Mouse (Mus musculus) liver, embryonic 16.5 days (tissue): ENCODE results near the gene Gm11037. TPM values are rescaled to one million over a fixed set of nuclear protein-coding genes. Genes with fewer than 3 reads are reported as not detected.
"Not testable (repeated sequence)": the region's sequence is repeated elsewhere in the genome, so short reads cannot be mapped to it uniquely, and the experiment has no call there.

Experiments
- ATAC-seq: fragments of 200-750 bp; cut with Nextera tagmentation; 2 replicates; pipeline ENCODE4 v1.8.0; 2017; ENCODE audit warnings: low read depth, mild to moderate bottlenecking, moderate number of reproducible peaks, moderate library complexity
- H3K27ac ChIP-seq: fragments of 300-500 bp; sonication (generic); 2 replicates; pipeline ENCODE4 v1.5.1; 2014; ENCODE audit warnings: mild to moderate bottlenecking, low read length
- H3K27me3 ChIP-seq: fragments of 300-500 bp; sonication (generic); 2 replicates; pipeline ENCODE4 v1.6.1; 2014; ENCODE audit warnings: low read depth, low read length, mixed read lengths; ENCODE audit not compliant: control insufficient read depth, insufficient read depth
- H3K36me3 ChIP-seq: fragments of 300-500 bp; sonication (generic); 2 replicates; pipeline ENCODE4 v1.6.1; 2014; ENCODE audit warnings: mild to moderate bottlenecking; ENCODE audit not compliant: control insufficient read depth, insufficient read depth
- H3K4me1 ChIP-seq: fragments of 300-500 bp; sonication (generic); 2 replicates; pipeline ENCODE4 v1.6.1; 2014; ENCODE audit warnings: low read depth, low read length, mixed read lengths; ENCODE audit not compliant: control insufficient read depth
- H3K4me2 ChIP-seq: fragments of 300-500 bp; sonication (generic); 2 replicates; pipeline ENCODE4 v1.6.1; 2014; ENCODE audit warnings: low read depth, low read length, mixed read lengths
- H3K4me3 ChIP-seq: fragments of 300-500 bp; sonication (generic); 2 replicates; pipeline ENCODE4 v1.5.1; 2014; ENCODE audit warnings: low read depth, mild to moderate bottlenecking, low read length
- H3K9ac ChIP-seq: fragments of 300-500 bp; sonication (generic); 2 replicates; pipeline ENCODE4 v1.6.1; 2014; ENCODE audit warnings: low read depth, low read length
- H3K9me3 ChIP-seq: fragments of 300-500 bp; sonication (generic); replicated peaks from 2 replicates; pipeline ENCODE4 v1.6.1; 2016; ENCODE audit warnings: low read length; ENCODE audit not compliant: control insufficient read depth
- WGBS: fragments of 180-500 bp; shearing (Covaris S2); extraction: QIAGEN DNeasy Blood & Tissue Kit; methylation state at CpG from one replicate; pipeline ENCODE4 v1.1.7; 2014; ENCODE audit not compliant: insufficient replicate concordance; 5-methylcytosine and 5-hydroxymethylcytosine counted together
- polyA plus RNA-seq: library from polyadenylated mRNA; unstranded; fragments of >200 nt; fragmentation: Nextera tagmentation; extraction: Ambion mirVana; gene quantifications from 2 replicates; pipeline ENCODE4 v1.2.1, GENCODE M21; 2015

Gm11037 gene
- polyA plus RNA-seq, 1 experiment from 2014 or later, result not detected

DNA sequence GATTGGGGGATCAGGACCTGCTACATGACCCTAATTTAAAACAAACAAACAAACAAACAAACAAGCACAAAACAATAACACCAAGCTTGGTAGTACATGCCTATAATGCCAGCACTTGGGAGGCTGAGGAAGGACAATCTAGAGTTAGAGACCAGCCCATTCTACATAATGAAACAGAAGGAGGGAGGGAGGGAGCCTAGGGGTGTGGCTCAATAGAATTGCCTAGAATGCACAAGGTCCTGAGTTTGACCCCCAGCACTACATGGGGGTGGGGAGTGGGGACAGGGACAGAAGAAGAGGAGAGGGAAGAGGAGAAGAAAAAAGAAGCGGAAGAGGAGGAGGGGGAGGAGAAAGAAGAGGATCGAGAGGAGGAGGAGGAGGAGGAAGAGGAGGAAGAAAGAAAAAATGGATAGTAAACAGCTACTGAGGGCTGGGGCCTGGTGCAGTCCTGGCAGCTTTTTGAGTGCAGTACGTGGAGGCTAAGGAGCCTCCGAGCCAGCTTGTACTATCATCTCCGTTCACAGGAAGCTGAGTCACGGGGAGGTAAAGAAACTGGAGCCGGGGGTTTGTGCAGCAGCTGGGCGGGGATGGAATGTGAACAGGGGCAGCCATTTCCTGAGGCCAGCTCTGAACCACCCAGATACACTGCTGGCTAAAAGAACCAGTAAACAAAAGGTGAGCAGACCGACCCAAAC lies 37.0 kb upstream of the Gm11037 start:
- Histone ChIP-seq H3K27me3 (no peaks in the 10 kb centered on the region), H3K4me1 (peaks cover 22% of the 10 kb centered on the region), H3K27ac (peak overlapping the region; percentile 92), H3K36me3 (no peaks in the 10 kb centered on the region), H3K9me3 (no peaks in the 10 kb centered on the region), H3K4me2 (peak overlapping the region; percentile 38), H3K9ac (peak overlapping the region; percentile 43), H3K4me3 (no peak overlapping the region)
- ATAC-seq, result peak; percentile 97
- WGBS, result 7% methylated on average over 9 of the region's 9 CpGs

DNA sequence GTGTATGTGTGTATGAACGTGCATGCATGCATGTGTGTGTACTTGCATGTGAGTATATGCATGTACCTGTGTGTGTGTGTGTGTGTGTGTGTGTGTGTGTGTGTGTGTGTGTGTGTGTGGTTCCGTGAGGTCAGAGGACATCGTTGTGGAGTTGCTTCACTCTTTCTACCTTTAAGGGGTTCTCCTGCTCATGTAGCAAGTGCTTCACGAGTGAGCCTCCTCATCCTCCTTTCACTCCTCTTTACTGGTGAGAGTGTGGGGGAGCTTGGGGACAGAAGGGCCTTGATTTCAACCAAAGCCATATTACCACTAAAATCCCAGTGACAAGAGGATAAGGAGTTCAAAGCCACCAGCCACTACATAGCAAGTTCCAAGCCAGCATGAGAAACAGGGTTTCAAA lies 36.2 kb upstream of the Gm11037 start:
- peaks cover 22% of the 10 kb centered on the region for H3K4me1 ChIP-seq
- H3K36me3 ChIP-seq, result no peaks in the 10 kb centered on the region
- H3K9ac ChIP-seq, result 0 out of 2 replicates have a peak overlapping the region, but pooled peaks have one; percentile 9
- no peak overlapping the region for H3K4me3 ChIP-seq
- ATAC-seq, result no peak
- no peaks in the 10 kb centered on the region for H3K27me3 ChIP-seq
- H3K27ac ChIP-seq, result peak overlapping the region; percentile 51
- H3K9me3 ChIP-seq, result no peaks in the 10 kb centered on the region
- H3K4me2 ChIP-seq, result no peak overlapping the region
- WGBS, result 61% methylated on average over 4 of the region's 4 CpGs

DNA sequence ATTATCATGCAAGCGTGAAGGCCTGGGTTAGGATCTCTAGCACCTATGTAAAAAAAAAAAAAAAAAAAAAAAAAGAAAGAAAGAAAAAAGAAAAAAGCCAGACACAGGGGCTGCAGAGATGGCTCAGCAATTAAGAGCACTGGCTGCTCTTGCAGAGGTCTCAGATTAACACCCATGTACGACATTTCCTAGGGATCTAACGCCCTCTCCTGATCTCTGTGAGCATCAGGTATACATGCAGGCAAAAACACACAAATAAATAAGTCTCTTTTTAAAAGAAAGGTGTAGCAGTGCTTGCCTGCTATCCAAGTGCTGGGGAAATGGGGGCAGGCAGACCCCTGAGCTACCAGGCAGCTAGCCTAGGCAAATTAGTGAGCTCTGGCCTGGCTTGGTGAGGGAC lies 31.8 kb upstream of the Gm11037 start:
- no peaks in the 10 kb centered on the region for H3K9me3 ChIP-seq
- H3K27me3 ChIP-seq, result no peaks in the 10 kb centered on the region
- H3K4me3 ChIP-seq, result no peak overlapping the region
- no peak overlapping the region for H3K4me2 ChIP-seq
- H3K27ac ChIP-seq, result no peak overlapping the region
- WGBS, result 39% methylated on average over 3 of the region's 3 CpGs
- no peak for ATAC-seq
- H3K36me3 ChIP-seq, result no peaks in the 10 kb centered on the region
- H3K4me1 ChIP-seq, result peaks cover 9% of the 10 kb centered on the region
- H3K9ac ChIP-seq, result no peak overlapping the region

DNA sequence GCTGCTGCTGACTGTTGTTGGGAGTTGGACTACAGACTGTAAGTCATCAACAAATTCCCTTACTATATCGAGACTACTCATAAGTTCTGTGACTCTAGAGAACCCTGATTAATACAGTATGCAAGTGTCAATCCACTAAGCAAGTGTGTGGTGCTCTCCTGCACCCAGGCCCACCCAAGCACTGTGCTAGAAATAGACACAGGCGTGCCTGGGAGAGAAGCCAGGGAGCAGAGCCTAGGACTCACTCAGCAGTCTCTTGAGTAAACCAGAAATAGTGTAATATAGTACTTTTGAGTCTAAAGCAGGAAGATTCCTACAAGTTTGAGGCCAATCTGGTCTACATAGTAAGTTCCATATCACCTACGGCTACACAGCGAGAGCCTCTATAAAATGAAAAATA lies 29.3 kb upstream of the Gm11037 start:
- H3K9ac ChIP-seq, result no peak overlapping the region
- no peaks in the 10 kb centered on the region for H3K36me3 ChIP-seq
- WGBS, result 66% methylated on average over 4 of the region's 4 CpGs
- H3K4me1 ChIP-seq, result no peaks in the 10 kb centered on the region
- no peak overlapping the region for H3K4me3 ChIP-seq
- H3K27me3 ChIP-seq, result no peaks in the 10 kb centered on the region; the same call in 1 of the 2 replicates
- no peak overlapping the region for H3K27ac ChIP-seq
- no peak for ATAC-seq
- no peaks in the 10 kb centered on the region for H3K9me3 ChIP-seq
- H3K4me2 ChIP-seq, result no peak overlapping the region

DNA sequence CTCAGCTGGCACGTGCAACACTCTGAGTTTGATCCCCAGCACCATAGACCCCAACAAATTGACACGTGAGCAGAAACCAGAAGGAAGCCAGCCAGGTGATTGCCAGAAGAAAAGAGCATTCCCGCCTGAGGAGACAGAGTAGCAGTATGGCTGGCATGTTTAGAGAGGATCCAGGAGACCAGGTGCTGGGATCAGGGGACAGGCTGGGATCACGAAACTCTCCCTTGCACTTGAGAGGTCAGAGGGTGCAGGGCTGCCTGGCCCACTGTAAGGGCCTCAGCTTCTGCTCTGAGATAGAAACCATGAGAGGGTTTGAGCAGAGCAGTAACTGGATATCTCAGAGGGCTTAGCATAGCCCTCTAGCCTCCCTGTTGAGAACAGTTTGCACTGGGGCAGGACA lies 28.2 kb upstream of the Gm11037 start:
- ATAC-seq, H3K27me3 ChIP-seq: not testable (repeated sequence)
- WGBS, result 47% methylated on average over 4 of the region's 4 CpGs

DNA sequence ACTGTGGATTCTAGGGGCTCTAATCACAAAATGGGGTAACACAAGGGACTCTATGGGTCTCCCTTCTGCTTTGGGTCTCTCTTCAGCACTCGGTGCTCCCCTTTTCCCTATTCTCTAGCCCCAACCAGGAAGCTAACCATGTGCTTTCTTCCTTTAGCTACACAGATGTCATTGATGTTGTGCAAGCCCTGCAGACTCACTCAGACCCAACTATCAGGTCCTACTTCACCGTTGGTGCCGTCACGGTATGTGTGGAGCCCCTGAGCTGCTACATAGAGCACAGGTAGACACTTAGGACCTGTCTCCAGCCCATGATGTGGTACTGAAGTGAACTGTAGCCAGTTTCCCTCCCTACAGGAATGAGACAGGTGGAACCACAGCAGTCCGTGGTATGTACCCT lies 27.3 kb upstream of the Gm11037 start:
- H3K27ac ChIP-seq, result no peak overlapping the region
- no peak overlapping the region for H3K4me2 ChIP-seq
- WGBS, result 59% methylated on average over 5 of the region's 5 CpGs
- no peak overlapping the region for H3K4me3 ChIP-seq
- no peak for ATAC-seq
- H3K36me3 ChIP-seq, result no peaks in the 10 kb centered on the region
- H3K9me3 ChIP-seq, result no peaks in the 10 kb centered on the region
- no peaks in the 10 kb centered on the region; the same call in 1 of the 2 replicates for H3K27me3 ChIP-seq
- H3K4me1 ChIP-seq, result no peaks in the 10 kb centered on the region
- no peak overlapping the region for H3K9ac ChIP-seq

More for the DNA sequence above, 28.2 kb upstream of the Gm11037 start:
- not testable (repeated sequence) for H3K9ac ChIP-seq, H3K4me3 ChIP-seq, H3K27ac ChIP-seq, H3K36me3 ChIP-seq, H3K4me1 ChIP-seq, H3K9me3 ChIP-seq, H3K4me2 ChIP-seq

DNA sequence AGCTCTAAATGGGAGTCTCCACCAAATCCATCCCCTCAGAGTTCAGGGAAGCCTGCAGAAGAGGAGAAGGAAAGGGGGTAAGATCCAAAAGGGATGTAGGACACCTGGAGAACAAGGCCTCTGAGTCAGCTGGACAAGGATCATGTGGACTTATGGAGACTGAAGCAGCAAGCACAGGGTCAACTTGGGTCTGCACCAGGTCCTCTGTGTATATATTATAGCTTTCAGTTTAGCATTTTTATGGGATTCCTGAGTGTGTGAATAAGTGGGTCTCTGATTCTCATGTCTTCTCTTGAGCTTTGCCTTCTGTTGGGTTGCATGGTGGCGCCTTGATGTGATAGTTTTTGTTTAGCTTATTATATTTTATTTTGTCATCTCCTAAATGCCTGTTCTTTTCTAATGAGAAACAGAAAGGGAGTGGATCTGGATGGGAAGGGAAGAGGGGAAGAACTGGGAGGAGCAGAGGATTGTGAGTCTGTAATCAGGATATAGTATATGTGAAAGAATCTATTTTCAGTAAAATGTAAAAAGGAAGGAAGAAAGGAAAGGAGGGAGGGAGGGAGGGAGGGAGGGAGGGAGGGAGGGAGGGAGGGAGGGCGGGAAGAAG lies 14.2 kb upstream of the Gm11037 start:
- no peaks in the 10 kb centered on the region for H3K9me3 ChIP-seq
- H3K27me3 ChIP-seq, result no peaks in the 10 kb centered on the region
- no peak overlapping the region for H3K4me3 ChIP-seq
- no peak overlapping the region for H3K9ac ChIP-seq
- 65% methylated on average over 2 of the region's 2 CpGs for WGBS
- H3K27ac ChIP-seq, result no peak overlapping the region
- no peak overlapping the region for H3K4me2 ChIP-seq
- H3K4me1 ChIP-seq, result no peaks in the 10 kb centered on the region
- no peaks in the 10 kb centered on the region for H3K36me3 ChIP-seq
- no peak for ATAC-seq

DNA sequence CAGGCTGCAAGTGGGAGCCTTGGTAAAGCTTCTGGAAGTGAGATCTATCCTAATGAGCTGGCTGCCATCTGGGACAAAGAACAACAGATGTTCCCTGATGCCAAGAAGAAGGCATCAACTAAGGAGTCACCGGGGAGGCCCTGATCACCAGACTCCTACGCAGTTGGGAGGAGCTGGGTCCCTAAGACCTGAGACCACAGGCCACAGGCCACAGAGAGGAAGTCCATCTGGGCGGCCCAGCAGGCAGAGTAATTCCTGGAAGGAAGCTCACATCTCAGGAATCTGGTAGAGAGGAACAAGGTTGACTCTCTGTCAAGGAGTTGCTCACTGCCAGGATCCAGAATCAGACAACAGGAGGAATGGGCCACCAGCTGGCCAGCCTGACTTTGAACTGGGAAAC lies 9.1 kb upstream of the Gm11037 start:
- Histone ChIP-seq H3K36me3 (no peaks in the 10 kb centered on the region), H3K27me3 (no peaks in the 10 kb centered on the region; the same call in 1 of the 2 replicates), H3K4me1 (peaks cover 35% of the 10 kb centered on the region), H3K9me3 (no peaks in the 10 kb centered on the region), H3K4me2 (no peak overlapping the region), H3K9ac (no peak overlapping the region), H3K4me3 (no peak overlapping the region), H3K27ac (no peak overlapping the region)
- no peak for ATAC-seq
- WGBS, result 21% methylated on average over 3 of the region's 3 CpGs

DNA sequence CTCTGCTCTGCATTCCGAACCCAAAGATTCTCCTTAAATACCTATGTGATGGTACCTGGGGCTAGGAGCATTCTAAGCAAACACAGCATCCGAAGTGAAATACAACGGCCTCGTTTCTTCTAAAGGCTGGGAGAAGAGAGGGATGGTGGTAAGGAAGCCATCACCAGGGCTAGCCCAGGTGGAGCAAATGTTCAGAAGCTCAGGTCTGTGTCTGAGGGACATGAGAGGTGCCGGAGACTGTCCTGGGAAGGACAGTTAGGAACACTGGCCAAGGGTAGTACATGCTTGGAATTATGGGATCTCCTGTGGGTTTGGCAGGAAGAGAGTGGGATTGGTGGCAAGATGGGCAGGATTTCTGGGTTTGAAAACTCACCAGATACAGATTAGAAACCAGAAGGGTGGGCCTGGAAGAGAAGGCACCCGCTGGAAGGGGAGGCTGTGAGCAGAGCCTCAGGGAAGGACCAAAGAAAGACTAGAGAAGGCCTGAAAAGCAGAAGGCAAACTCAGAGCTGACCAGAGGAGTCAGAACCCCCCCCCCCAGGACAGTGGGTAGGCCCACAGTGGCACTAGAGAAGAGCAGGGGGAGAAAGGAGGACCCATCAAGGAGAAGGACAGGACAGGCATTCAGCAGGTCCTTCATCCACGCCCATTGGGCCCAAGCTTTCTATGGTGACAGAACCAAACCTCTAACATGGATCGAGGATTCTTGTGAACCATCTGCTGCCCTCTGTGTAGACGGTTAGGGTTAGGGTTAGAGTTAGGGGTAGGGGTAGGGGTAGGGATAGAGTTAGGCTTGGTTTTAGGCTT lies 7.9 kb upstream of the Gm11037 start:
- no peaks in the 10 kb centered on the region for H3K36me3 ChIP-seq
- H3K27ac ChIP-seq, result no peak overlapping the region
- no peak overlapping the region for H3K4me3 ChIP-seq
- no peaks in the 10 kb centered on the region for H3K9me3 ChIP-seq
- WGBS, result 80% methylated on average over 9 of the region's 9 CpGs
- ATAC-seq, result no peak
- H3K9ac ChIP-seq, result no peak overlapping the region
- H3K27me3 ChIP-seq, result no peaks in the 10 kb centered on the region; the same call in 1 of the 2 replicates
- H3K4me2 ChIP-seq, result no peak overlapping the region
- H3K4me1 ChIP-seq, result peaks cover 45% of the 10 kb centered on the region
